Mouse (Mus musculus): ENCODE measurements around the gene Nfatc2. TPM values are rescaled to one million over a fixed set of nuclear protein-coding genes. Genes with fewer than 3 reads are reported as not detected.

The Nfatc2 gene
- polyA plus RNA-seq, 1 experiment from 2014 or later: 0.25 TPM

DNA sequence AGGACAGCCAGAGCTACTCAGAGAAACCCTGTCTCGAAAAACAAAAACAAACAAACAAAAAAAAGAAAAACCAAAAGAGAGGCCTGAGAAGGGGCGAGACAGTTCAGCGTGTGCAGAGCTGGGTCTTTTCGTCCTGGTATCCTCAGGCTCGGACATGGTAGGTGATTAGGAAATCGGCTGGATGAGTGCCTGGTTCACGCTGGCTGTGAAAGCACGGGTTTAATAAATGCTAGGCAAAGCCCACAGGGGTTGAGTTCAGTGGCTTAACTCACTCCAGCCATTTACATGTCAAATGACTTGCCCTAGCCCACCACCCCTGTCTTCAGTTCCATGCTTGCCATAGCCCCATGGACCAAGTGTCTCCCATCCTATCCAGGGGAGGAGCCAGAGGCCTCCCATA lies 14.3 kb downstream of the Nfatc2 start:
- no peaks in the 10 kb centered on the region for H3K36me3 ChIP-seq (ENCODE audit: control insufficient read depth, insufficient read depth, low read length)
- WGBS: 80% methylated on average over 8 of the region's 8 CpGs
- no peak overlapping the region for H3K9ac ChIP-seq (ENCODE audit: low read depth, low read length)
- no peaks in the 10 kb centered on the region for H3K9me3 ChIP-seq (ENCODE audit: control insufficient read depth, low read length)
- peaks cover 18% of the 10 kb centered on the region for H3K27me3 ChIP-seq (ENCODE audit: control insufficient read depth, insufficient read depth, low read length)
- ATAC-seq (ENCODE audit: low FRiP score): no peak
- no peak overlapping the region for H3K4me2 ChIP-seq (replicated peaks; ENCODE audit: low read depth, low read length)
- H3K4me3 ChIP-seq (ENCODE audit: low read depth, low read length): no peak overlapping the region
- peaks cover 13% of the 10 kb centered on the region for H3K4me1 ChIP-seq (replicated peaks; ENCODE audit: control insufficient read depth, insufficient read depth, low read length)
- no peak overlapping the region for H3K27ac ChIP-seq (ENCODE audit: low read depth, low read length)
- no peak for DNase-seq (ENCODE audit: low spot score)

DNA sequence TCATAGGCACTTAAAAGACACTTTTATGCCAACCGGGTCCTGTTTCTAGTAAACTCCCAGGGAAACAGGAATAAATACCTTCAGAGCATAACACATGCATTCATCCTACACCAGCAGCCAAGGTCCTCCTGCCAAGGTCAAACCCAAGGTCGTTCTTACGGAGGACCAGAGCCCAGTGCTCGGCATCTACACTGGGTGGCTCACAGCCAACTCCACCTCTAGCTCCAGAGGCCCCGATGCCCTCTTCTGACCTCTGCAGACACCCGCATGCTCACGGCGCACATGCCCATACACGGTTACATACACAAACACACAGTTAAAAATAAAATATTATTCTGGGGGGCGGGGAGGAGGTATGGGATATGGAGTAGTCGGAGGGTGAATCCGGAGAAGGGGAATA lies 14.9 kb downstream of the Nfatc2 start:
- Histone ChIP-seq H3K9me3 (ENCODE audit: control insufficient read depth, low read length) (no peaks in the 10 kb centered on the region), H3K9ac (ENCODE audit: low read depth, low read length) (no peak overlapping the region), H3K27ac (ENCODE audit: low read depth, low read length) (no peak overlapping the region), H3K4me2 (replicated peaks; ENCODE audit: low read depth, low read length) (no peak overlapping the region), H3K36me3 (ENCODE audit: control insufficient read depth, insufficient read depth, low read length) (no peaks in the 10 kb centered on the region), H3K27me3 (ENCODE audit: control insufficient read depth, insufficient read depth, low read length) (peaks cover 18% of the 10 kb centered on the region), H3K4me1 (replicated peaks; ENCODE audit: control insufficient read depth, insufficient read depth, low read length) (peaks cover 13% of the 10 kb centered on the region), H3K4me3 (ENCODE audit: low read depth, low read length) (no peak overlapping the region)
- DNase-seq (ENCODE audit: low spot score) (no peak), ATAC-seq (ENCODE audit: low FRiP score) (no peak)
- 91% methylated on average over 12 of the region's 12 CpGs for WGBS

DNA sequence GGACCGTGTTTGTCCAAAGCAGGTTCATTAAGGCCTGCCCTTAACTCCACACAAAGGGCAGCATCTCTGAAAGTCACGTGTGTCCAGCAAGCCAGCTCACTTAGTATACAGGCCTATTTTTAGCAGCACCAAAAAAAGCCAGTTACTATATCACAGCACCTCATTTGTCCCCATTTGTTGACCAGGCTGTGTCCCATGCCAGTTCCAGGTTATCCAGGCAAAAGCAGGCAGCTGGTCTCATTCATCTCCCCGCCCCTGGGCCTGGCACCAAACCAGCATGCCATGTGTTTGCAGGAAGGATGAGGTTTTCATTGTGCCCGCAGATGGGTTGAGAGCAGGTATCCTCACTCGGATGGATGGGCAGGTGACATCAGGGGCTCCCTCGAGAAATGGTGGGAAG lies 16.6 kb downstream of the Nfatc2 start:
- Histone ChIP-seq H3K27ac (ENCODE audit: low read depth, low read length) (no peak overlapping the region), H3K9ac (ENCODE audit: low read depth, low read length) (no peak overlapping the region), H3K4me2 (replicated peaks; ENCODE audit: low read depth, low read length) (no peak overlapping the region), H3K36me3 (ENCODE audit: control insufficient read depth, insufficient read depth, low read length) (no peaks in the 10 kb centered on the region), H3K9me3 (ENCODE audit: control insufficient read depth, low read length) (no peaks in the 10 kb centered on the region), H3K4me3 (ENCODE audit: low read depth, low read length) (no peak overlapping the region), H3K27me3 (ENCODE audit: control insufficient read depth, insufficient read depth, low read length) (peaks cover 5% of the 10 kb centered on the region), H3K4me1 (replicated peaks; ENCODE audit: control insufficient read depth, insufficient read depth, low read length) (peaks cover 7% of the 10 kb centered on the region; the same call in 1 of the 2 replicates)
- no peak for ATAC-seq (ENCODE audit: low FRiP score)
- DNase-seq (ENCODE audit: low spot score): no peak
- 83% methylated on average over 6 of the region's 6 CpGs for WGBS

DNA sequence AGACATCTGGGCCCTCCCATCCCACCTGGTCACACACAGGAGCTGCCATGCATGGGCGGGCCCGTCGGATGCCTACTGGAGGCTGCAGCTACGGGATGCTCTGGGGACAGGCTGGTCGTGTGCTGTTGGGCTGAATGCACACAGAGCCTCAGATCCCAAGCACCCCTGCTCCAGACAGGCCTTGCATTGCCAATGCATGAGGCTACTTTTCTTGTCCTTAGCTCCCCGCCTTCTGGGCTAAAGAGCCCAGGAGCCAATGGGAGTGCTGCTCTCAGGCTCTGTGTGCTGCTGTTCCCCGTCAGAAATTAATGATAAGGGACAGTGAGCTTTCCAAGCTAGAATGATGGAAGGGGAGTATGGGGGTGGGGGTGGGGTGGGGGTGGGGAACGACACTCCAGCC lies 17.0 kb downstream of the Nfatc2 start:
- no peak overlapping the region for H3K9ac ChIP-seq (ENCODE audit: low read depth, low read length)
- no peaks in the 10 kb centered on the region for H3K9me3 ChIP-seq (ENCODE audit: control insufficient read depth, low read length)
- H3K27me3 ChIP-seq (ENCODE audit: control insufficient read depth, insufficient read depth, low read length): peaks cover under 1% of the 10 kb centered on the region
- no peak overlapping the region for H3K4me3 ChIP-seq (ENCODE audit: low read depth, low read length)
- H3K4me2 ChIP-seq (replicated peaks; ENCODE audit: low read depth, low read length): no peak overlapping the region
- DNase-seq (ENCODE audit: low spot score) (no peak), ATAC-seq (ENCODE audit: low FRiP score) (no peak)
- peaks cover 3% of the 10 kb centered on the region; the same call in 1 of the 2 replicates for H3K4me1 ChIP-seq (replicated peaks; ENCODE audit: control insufficient read depth, insufficient read depth, low read length)
- 64% methylated on average over 8 of the region's 8 CpGs for WGBS
- H3K36me3 ChIP-seq (ENCODE audit: control insufficient read depth, insufficient read depth, low read length): no peaks in the 10 kb centered on the region
- H3K27ac ChIP-seq (ENCODE audit: low read depth, low read length): no peak overlapping the region

DNA sequence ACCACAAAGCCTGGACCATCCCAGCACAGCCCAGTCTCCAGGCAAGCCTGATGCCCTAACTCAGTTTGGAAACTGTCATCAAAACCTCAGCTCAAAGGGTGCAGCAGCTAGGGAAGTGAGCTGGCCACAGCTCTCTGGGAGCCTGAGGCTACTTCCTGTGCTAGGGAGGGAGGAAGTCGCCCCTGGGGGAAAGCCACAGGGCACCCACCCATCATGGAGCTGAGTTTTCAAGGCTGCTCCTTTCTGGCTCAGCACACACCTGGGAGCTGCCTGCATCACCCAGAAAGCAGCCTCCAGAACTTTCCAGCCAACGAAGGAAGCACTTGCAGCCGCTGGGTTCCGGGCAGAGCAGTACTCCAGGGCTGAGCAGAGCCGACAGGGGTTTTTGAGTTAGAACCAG lies 18.4 kb downstream of the Nfatc2 start:
- Histone ChIP-seq H3K9me3 (ENCODE audit: control insufficient read depth, low read length) (no peaks in the 10 kb centered on the region), H3K4me3 (ENCODE audit: low read depth, low read length) (no peak overlapping the region), H3K36me3 (ENCODE audit: control insufficient read depth, insufficient read depth, low read length) (no peaks in the 10 kb centered on the region), H3K4me1 (replicated peaks; ENCODE audit: control insufficient read depth, insufficient read depth, low read length) (no peaks in the 10 kb centered on the region), H3K27ac (ENCODE audit: low read depth, low read length) (no peak overlapping the region), H3K9ac (ENCODE audit: low read depth, low read length) (no peak overlapping the region), H3K4me2 (replicated peaks; ENCODE audit: low read depth, low read length) (no peak overlapping the region), H3K27me3 (ENCODE audit: control insufficient read depth, insufficient read depth, low read length) (no peaks in the 10 kb centered on the region)
- no peak for ATAC-seq (ENCODE audit: low FRiP score)
- no peak for DNase-seq (ENCODE audit: low spot score)
- WGBS: 79% methylated on average over 5 of the region's 5 CpGs

DNA sequence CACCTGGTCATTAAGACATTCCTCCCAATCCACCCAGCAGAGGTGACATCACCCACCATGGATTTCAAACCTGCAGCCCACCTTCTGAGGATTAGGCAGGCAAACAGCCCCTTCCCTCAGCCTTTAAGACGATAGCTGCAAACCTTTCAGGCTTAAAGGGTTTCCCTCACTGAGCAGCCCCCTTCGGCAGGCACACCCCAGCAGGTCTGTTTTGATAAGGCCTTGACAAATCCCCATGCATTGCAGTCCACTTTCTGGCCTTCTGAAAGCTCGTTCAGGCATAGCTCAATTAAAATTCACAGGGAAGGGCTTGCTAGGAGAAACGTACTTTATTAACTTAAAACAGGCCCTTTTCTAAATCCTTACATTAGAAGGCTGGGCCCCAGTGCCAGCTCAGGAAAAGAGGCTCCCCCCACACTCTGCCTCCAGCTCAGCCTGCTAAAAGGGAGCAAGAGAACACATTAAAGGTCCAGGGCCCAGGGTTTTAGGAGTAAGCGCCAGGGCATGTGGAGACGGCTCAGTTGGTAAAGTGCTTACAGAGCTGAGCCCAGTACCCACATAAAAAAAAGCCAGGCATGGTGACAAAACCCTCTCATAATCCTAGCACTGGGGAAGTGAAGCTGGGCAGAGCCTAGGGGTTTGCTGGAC lies 20.1 kb downstream of the Nfatc2 start:
- H3K9me3 ChIP-seq (ENCODE audit: control insufficient read depth, low read length): no peaks in the 10 kb centered on the region
- WGBS: 47% methylated on average over 6 of the region's 6 CpGs
- no peaks in the 10 kb centered on the region for H3K36me3 ChIP-seq (ENCODE audit: control insufficient read depth, insufficient read depth, low read length)
- H3K27ac ChIP-seq (ENCODE audit: low read depth, low read length): no peak overlapping the region
- H3K4me2 ChIP-seq (replicated peaks; ENCODE audit: low read depth, low read length): no peak overlapping the region
- H3K4me1 ChIP-seq (replicated peaks; ENCODE audit: control insufficient read depth, insufficient read depth, low read length): no peaks in the 10 kb centered on the region
- no peak for ATAC-seq (ENCODE audit: low FRiP score)
- H3K4me3 ChIP-seq (ENCODE audit: low read depth, low read length): no peak overlapping the region
- no peaks in the 10 kb centered on the region for H3K27me3 ChIP-seq (ENCODE audit: control insufficient read depth, insufficient read depth, low read length)
- no peak overlapping the region for H3K9ac ChIP-seq (ENCODE audit: low read depth, low read length)
- no peak for DNase-seq (ENCODE audit: low spot score)

DNA sequence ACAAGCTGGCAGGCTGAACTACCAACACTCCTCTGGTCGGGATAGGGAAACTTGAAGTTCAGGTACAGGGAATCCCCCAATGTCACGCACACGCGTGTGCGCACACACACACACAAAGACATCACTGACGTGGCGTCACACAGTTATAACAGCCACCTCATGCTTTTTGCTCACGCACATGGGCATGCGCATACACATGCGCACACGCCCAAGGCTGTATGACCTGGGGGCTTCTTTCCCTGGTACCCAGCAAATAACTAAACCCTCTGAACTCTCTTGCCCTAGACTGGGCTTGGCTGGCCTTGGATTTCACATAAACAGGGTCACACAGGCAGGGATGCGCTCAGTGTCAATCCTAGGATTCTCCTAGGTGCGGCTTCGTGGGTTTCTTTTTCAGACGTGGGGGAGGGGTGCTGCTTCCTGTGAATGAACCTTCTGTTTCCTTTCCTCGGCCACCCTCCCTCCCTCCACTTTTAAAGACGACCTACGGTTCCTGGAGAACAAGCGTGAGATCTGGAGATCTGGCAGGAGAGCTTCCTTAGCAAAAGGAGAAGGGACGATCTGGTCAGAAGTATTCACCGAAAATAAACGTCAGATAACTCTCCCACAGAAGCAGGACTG lies 21.1 kb downstream of the Nfatc2 start:
- WGBS: 57% methylated on average over 22 of the region's 22 CpGs
- H3K36me3 ChIP-seq (ENCODE audit: control insufficient read depth, insufficient read depth, low read length): no peaks in the 10 kb centered on the region
- H3K9me3 ChIP-seq (ENCODE audit: control insufficient read depth, low read length): no peaks in the 10 kb centered on the region
- no peak overlapping the region for H3K4me3 ChIP-seq (ENCODE audit: low read depth, low read length)
- no peak overlapping the region for H3K9ac ChIP-seq (ENCODE audit: low read depth, low read length)
- no peaks in the 10 kb centered on the region for H3K27me3 ChIP-seq (ENCODE audit: control insufficient read depth, insufficient read depth, low read length)
- ATAC-seq (ENCODE audit: low FRiP score) (no peak), DNase-seq (ENCODE audit: low spot score) (no peak)
- no peaks in the 10 kb centered on the region for H3K4me1 ChIP-seq (replicated peaks; ENCODE audit: control insufficient read depth, insufficient read depth, low read length)
- no peak overlapping the region for H3K4me2 ChIP-seq (replicated peaks; ENCODE audit: low read depth, low read length)
- H3K27ac ChIP-seq (ENCODE audit: low read depth, low read length): no peak overlapping the region

DNA sequence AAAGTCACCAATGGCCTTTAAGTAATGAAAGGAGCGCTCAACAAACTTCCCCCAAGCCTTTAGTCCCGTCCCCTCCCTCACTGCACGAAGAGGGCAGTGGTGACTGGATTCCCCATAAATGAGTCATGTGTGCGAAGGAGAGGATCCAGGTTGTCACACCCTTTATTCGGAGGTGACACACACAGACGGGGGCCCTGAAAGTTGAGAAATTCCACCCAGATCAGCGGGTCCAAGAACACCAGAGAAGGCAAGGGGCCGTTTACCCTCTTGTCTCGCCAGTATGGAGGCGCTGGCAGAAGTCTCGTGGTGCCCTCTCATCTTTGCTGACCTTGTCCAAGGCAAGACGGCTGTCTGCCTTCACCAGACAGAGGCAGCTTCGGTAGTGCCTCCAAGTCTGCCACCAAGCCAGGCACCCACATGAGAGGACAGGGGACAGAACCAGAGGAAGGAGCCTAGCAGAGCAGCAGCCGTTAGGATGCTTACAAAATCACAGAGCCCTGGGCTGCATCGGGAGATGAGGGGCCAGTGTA lies 21.8 kb downstream of the Nfatc2 start:
- Histone ChIP-seq H3K4me2 (replicated peaks; ENCODE audit: low read depth, low read length) (no peak overlapping the region), H3K36me3 (ENCODE audit: control insufficient read depth, insufficient read depth, low read length) (no peaks in the 10 kb centered on the region), H3K4me1 (replicated peaks; ENCODE audit: control insufficient read depth, insufficient read depth, low read length) (no peaks in the 10 kb centered on the region), H3K9ac (ENCODE audit: low read depth, low read length) (no peak overlapping the region), H3K27ac (ENCODE audit: low read depth, low read length) (no peak overlapping the region), H3K27me3 (ENCODE audit: control insufficient read depth, insufficient read depth, low read length) (no peaks in the 10 kb centered on the region), H3K4me3 (ENCODE audit: low read depth, low read length) (no peak overlapping the region), H3K9me3 (ENCODE audit: control insufficient read depth, low read length) (no peaks in the 10 kb centered on the region)
- no peak for ATAC-seq (ENCODE audit: low FRiP score)
- no peak for DNase-seq (ENCODE audit: low spot score)
- WGBS: 81% methylated on average over 15 of the region's 15 CpGs

DNA sequence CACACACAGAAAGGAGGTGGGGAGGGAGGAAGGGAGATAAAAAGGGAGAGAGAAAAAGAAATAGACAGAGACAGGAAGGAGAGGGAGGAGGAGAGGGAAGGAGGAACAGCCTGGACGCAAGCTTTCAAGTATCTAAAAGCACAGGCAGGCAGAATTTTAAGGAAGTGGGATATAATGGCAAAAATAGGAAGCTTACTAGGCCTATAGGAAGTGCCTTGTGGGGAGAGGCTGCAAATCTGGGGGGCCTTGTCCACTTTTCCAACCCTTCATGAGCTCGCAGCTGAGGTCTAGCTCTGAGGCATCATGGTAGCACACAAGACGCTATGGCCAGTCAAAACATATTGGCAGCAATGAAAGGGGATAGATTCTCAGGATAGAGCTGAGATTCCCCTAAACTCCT lies 22.3 kb downstream of the Nfatc2 start:
- Histone ChIP-seq H3K36me3 (ENCODE audit: control insufficient read depth, insufficient read depth, low read length) (no peaks in the 10 kb centered on the region), H3K9me3 (ENCODE audit: control insufficient read depth, low read length) (no peaks in the 10 kb centered on the region), H3K27me3 (ENCODE audit: control insufficient read depth, insufficient read depth, low read length) (no peaks in the 10 kb centered on the region), H3K4me2 (replicated peaks; ENCODE audit: low read depth, low read length) (no peak overlapping the region), H3K9ac (ENCODE audit: low read depth, low read length) (no peak overlapping the region), H3K27ac (ENCODE audit: low read depth, low read length) (no peak overlapping the region), H3K4me1 (replicated peaks; ENCODE audit: control insufficient read depth, insufficient read depth, low read length) (no peaks in the 10 kb centered on the region), H3K4me3 (ENCODE audit: low read depth, low read length) (no peak overlapping the region)
- ATAC-seq (ENCODE audit: low FRiP score): no peak
- no peak for DNase-seq (ENCODE audit: low spot score)
- 75% methylated on average over 3 of the region's 3 CpGs for WGBS
